In genomic region chr19:41449415-41450075, GRCm38 (mm10) we compare ENCODE assay signal across 30 mouse cellular contexts. TPM values are rescaled to one million over a fixed set of nuclear protein-coding genes. Genes with fewer than 3 reads are reported as not detected.
DNase-seq lines count a peak whose midpoint lies in the region; ATAC-seq and TF ChIP-seq lines count a peak whose summit lies in the region.
"Had no signal": no experiment of that assay in that cellular context is flagged by ENCODE, and none has a peak within 500 bp of the region (broad histone marks: within the 10 kb centered on the region; RNA-seq: fewer than 3 reads in every experiment).

No protein-coding gene starts in this region.

- no peak overlapping the region for H3K4me2 ChIP-seq in liver, embryonic 11.5 days
- H3K4me2 ChIP-seq in liver, postnatal 0 days (ENCODE audit: low read depth, low read length) = no peak overlapping the region
- no peak overlapping the region for H3K4me2 ChIP-seq in forebrain, embryonic 15.5 days (replicated peaks)
- H3K4me2 ChIP-seq: embryonic facial prominence, embryonic 12.5 days; heart, embryonic 12.5 days; hindbrain, embryonic 14.5 days; limb, embryonic 13.5 days; lung, embryonic 14.5 days; midbrain, embryonic 15.5 days; neural tube, embryonic 12.5 days had no signal

- no peaks in the 10 kb centered on the region for H3K9me3 ChIP-seq in liver, embryonic 11.5 days (ENCODE audit: control insufficient read depth, low read length)
- no peaks in the 10 kb centered on the region for H3K9me3 ChIP-seq in liver, postnatal 0 days (ENCODE audit: low read length)
- no peaks in the 10 kb centered on the region for H3K9me3 ChIP-seq in forebrain, embryonic 15.5 days
- H3K9me3 ChIP-seq: embryonic facial prominence, embryonic 12.5 days; forebrain, embryonic 10.5 days; heart, embryonic 12.5 days; limb, embryonic 13.5 days; midbrain, embryonic 15.5 days; neural tube, embryonic 12.5 days had no signal

- ATAC-seq in liver, embryonic 11.5 days (replicated peaks; ENCODE audit: low FRiP score) = no peak
- peak; percentile 53; the same call in 1 of the 2 replicates for ATAC-seq in liver, postnatal 0 days
- ATAC-seq in forebrain, embryonic 15.5 days (replicated peaks) = no peak
- ATAC-seq: forebrain, embryonic 16.5 days; intestine, postnatal 0 days; midbrain, embryonic 15.5 days had no signal

- intact Hi-C loops in gastrocnemius, adult 2 months (cut with DNase I) = loop anchor here (10.0 kb wide), 1 partner anchor 315 kb away; no protein-coding TSS in a partner anchor
- intact Hi-C loops in gastrocnemius, postnatal 14 days (cut with DNase I; ENCODE audit: low total_unique reads) = no loop called here

- H3K27me3 ChIP-seq in liver, adult 2 months (ENCODE audit: control insufficient read depth, insufficient read depth, low read length) = no peaks in the 10 kb centered on the region
- no peaks in the 10 kb centered on the region for H3K27me3 ChIP-seq in liver, embryonic 11.5 days (replicated peaks; ENCODE audit: control insufficient read depth, insufficient read depth, low read length)
- no peaks in the 10 kb centered on the region for H3K27me3 ChIP-seq in liver, postnatal 0 days (ENCODE audit: insufficient read depth, low read length)
- no peaks in the 10 kb centered on the region for H3K27me3 ChIP-seq in forebrain, embryonic 15.5 days
- H3K27me3 ChIP-seq: embryonic facial prominence, embryonic 12.5 days; heart, embryonic 12.5 days; limb, embryonic 13.5 days; midbrain, embryonic 15.5 days; neural tube, embryonic 12.5 days had no signal

- no peak for DNase-seq in gastrocnemius, adult 2 months
- no peak for DNase-seq in gastrocnemius, postnatal 14 days
- DNase-seq in liver, adult 2 months (ENCODE audit: extremely low read depth, low read depth, low spot score) = peak; percentile 71
- DNase-seq in liver = no peak
- peak; percentile 24 for DNase-seq in liver, embryonic 11.5 days (ENCODE audit: low spot score)
- no peak for DNase-seq in liver, postnatal 0 days
- DNase-seq in embryo, embryonic 10.5 days (ENCODE audit: low spot score) = no peak
- DNase-seq: adrenal gland, adult 8-10 months; cerebellum, adult 11 months; cerebellum, adult 9-10 months; cerebellum, postnatal 36 days; embryo, embryonic 11 days; gastrocnemius, postnatal 10 days; kidney, postnatal 25 days; lung, embryonic 14.5 days; lung, postnatal 14 days; right cerebral cortex, adult 18-20 months had no signal

- H3K4me1 ChIP-seq in liver, adult 2 months (ENCODE audit: control insufficient read depth, insufficient read depth, low read length) = peaks cover 4% of the 10 kb centered on the region; the same call in 1 of the 2 replicates
- H3K4me1 ChIP-seq in liver, embryonic 11.5 days (replicated peaks; ENCODE audit: control insufficient read depth, insufficient read depth, low read length) = peaks cover 20% of the 10 kb centered on the region
- peaks cover 26% of the 10 kb centered on the region for H3K4me1 ChIP-seq in liver, postnatal 0 days (ENCODE audit: insufficient read depth)
- no peaks in the 10 kb centered on the region for H3K4me1 ChIP-seq in forebrain, embryonic 15.5 days
- H3K4me1 ChIP-seq: limb, embryonic 13.5 days; midbrain, embryonic 15.5 days; neural tube, embryonic 12.5 days had no signal

- no peaks in the 10 kb centered on the region for H3K36me3 ChIP-seq in liver, adult 2 months (ENCODE audit: control insufficient read depth, insufficient read depth, low read length)
- H3K36me3 ChIP-seq in liver, embryonic 11.5 days (ENCODE audit: control insufficient read depth, insufficient read depth, low read length) = no peaks in the 10 kb centered on the region
- H3K36me3 ChIP-seq in liver, postnatal 0 days (replicated peaks; ENCODE audit: insufficient read depth, low read length) = no peaks in the 10 kb centered on the region
- no peaks in the 10 kb centered on the region for H3K36me3 ChIP-seq in forebrain, embryonic 15.5 days
- H3K36me3 ChIP-seq: embryonic facial prominence, embryonic 12.5 days; forebrain, embryonic 10.5 days; heart, embryonic 12.5 days; limb, embryonic 13.5 days; midbrain, embryonic 15.5 days; neural tube, embryonic 12.5 days had no signal

- H3K9ac ChIP-seq in liver, adult 2 months (ENCODE audit: low read depth, low read length) = no peak overlapping the region
- H3K9ac ChIP-seq in liver, embryonic 11.5 days (ENCODE audit: low read depth, low read length) = no peak overlapping the region
- no peak overlapping the region for H3K9ac ChIP-seq in liver, postnatal 0 days (replicated peaks)
- H3K9ac ChIP-seq in forebrain, embryonic 15.5 days (replicated peaks) = no peak overlapping the region
- H3K9ac ChIP-seq: embryonic facial prominence, embryonic 12.5 days; heart, embryonic 12.5 days; hindbrain, embryonic 14.5 days; limb, embryonic 13.5 days; lung, embryonic 14.5 days; midbrain, embryonic 15.5 days; neural tube, embryonic 12.5 days had no signal

- WGBS in liver, adult 2 months = 35% methylated on average over 7 of the region's 7 CpGs
- WGBS in liver, embryonic 11.5 days = 68% methylated on average over 7 of the region's 7 CpGs
- WGBS in liver, postnatal 0 days (ENCODE audit: insufficient replicate concordance) = 63% methylated on average over 7 of the region's 7 CpGs
- 51% methylated on average over 7 of the region's 7 CpGs for WGBS in forebrain, embryonic 15.5 days

- TF ChIP-seq CTCF in gastrocnemius, adult 2 months (IDR thresholded peaks at IDR 0.05) = no peak
- no peak for TF ChIP-seq CTCF in liver, adult 2 months (IDR thresholded peaks at IDR 0.05; ENCODE audit: low read depth, low read length)
- no peak for TF ChIP-seq CTCF in liver, postnatal 0 days (IDR thresholded peaks at IDR 0.05; ENCODE audit: low read depth)

- H3K27ac ChIP-seq in gastrocnemius, adult 2 months = peak overlapping the region; percentile 28; the same call in 1 of the 2 replicates
- H3K27ac ChIP-seq in liver, adult 2 months (replicated peaks; ENCODE audit: insufficient read depth, low read depth, low read length) = peak overlapping the region; percentile 6; the same call in 1 of the 2 replicates
- 0 out of 2 replicates have a peak overlapping the region, but pooled peaks have one; percentile 11 for H3K27ac ChIP-seq in liver, embryonic 11.5 days (ENCODE audit: low read depth, low read length)
- 0 out of 2 replicates have a peak overlapping the region, but pooled peaks have one; percentile 29 for H3K27ac ChIP-seq in liver, postnatal 0 days (ENCODE audit: low read depth)
- no peak overlapping the region for H3K27ac ChIP-seq in forebrain, embryonic 15.5 days (replicated peaks)
- H3K27ac ChIP-seq: embryonic facial prominence, embryonic 12.5 days; forebrain, embryonic 10.5 days; hindbrain, embryonic 14.5 days; layer of hippocampus, adult 2 months; left cerebral cortex, adult 2 months; limb, embryonic 13.5 days; midbrain, embryonic 15.5 days; neural tube, embryonic 12.5 days had no signal

- H3K4me3 ChIP-seq in gastrocnemius, adult 2 months = no peak overlapping the region
- H3K4me3 ChIP-seq in liver, adult 2 months (ENCODE audit: insufficient read depth, low read depth, low read length) = no peak overlapping the region
- H3K4me3 ChIP-seq in liver, embryonic 11.5 days (ENCODE audit: low read depth, low read length) = no peak overlapping the region
- no peak overlapping the region for H3K4me3 ChIP-seq in liver, postnatal 0 days (ENCODE audit: low read depth, low read length)
- H3K4me3 ChIP-seq in forebrain, embryonic 15.5 days = no peak overlapping the region
- H3K4me3 ChIP-seq: embryonic facial prominence, embryonic 12.5 days; forebrain, embryonic 10.5 days; heart, embryonic 12.5 days; layer of hippocampus, adult 2 months; left cerebral cortex, adult 2 months; limb, embryonic 13.5 days; midbrain, embryonic 15.5 days; myocyte; neural tube, embryonic 12.5 days had no signal

- H3K79me2 ChIP-seq in liver, adult 2 months (ENCODE audit: control insufficient read depth, insufficient read depth, low read length) = no peaks in the 10 kb centered on the region

- no peak for TF ChIP-seq POLR2A in liver, adult 2 months (IDR thresholded peaks at IDR 0.05; ENCODE audit: extremely low read depth, insufficient read depth, low read length)

- TF ChIP-seq EP300 in liver, postnatal 0 days (IDR thresholded peaks at IDR 0.05; ENCODE audit: low read depth) = no peak

RNA-seq across cellular contexts. Expression of gene Lcor, which starts 32.9 kb away (rescaled TPM):
- total RNA-seq in gastrocnemius, adult 2 months (2021) = 10 to 100 TPM; 13.0 to 18.9 TPM
- 10 to 100 TPM; 12.0 to 12.2 TPM for total RNA-seq in gastrocnemius, postnatal 14 days (2021)
- 17.1 and 18.1 TPM in 2 replicates for total RNA-seq in liver, adult 2 months (2014; rRNA removed)
- polyA plus RNA-seq in liver, adult 2 months (2012; rRNA removed) = 2.3 and 2.6 TPM in 2 replicates
- polyA plus RNA-seq in liver, embryonic 11.5 days (2014; fragmentation: Nextera tagmentation; extraction: Ambion mirVana) = 10.0 and 10.4 TPM in 2 replicates
- 7.9 and 9.0 TPM in 2 replicates for polyA plus RNA-seq in liver, postnatal 0 days (2015; fragmentation: Nextera tagmentation; extraction: Ambion mirVana)
- 22.9 and 23.1 TPM in 2 replicates for polyA plus RNA-seq in forebrain, embryonic 15.5 days (2015; fragmentation: Nextera tagmentation; extraction: Ambion mirVana)

Comparison
In these comparisons a context has a peak if more than half of its experiments do, and no peak if none do; other contexts are left out.
1. DNase-seq: peak in liver, adult 2 months (single experiment) and liver, embryonic 11.5 days (single experiment); none in gastrocnemius, adult 2 months (single experiment), gastrocnemius, postnatal 14 days (single experiment), liver (single experiment), liver, postnatal 0 days (single experiment) and embryo, embryonic 10.5 days (single experiment).